Mouse (Mus musculus) testis, postnatal 14 days (tissue): ENCODE measurements at regions not wholly inside any gene's neighbourhood (a gene's known extent, or its start where the extent isn't known, plus 50 kb on each side); places are given as distances from the start of the nearest gene placed in this dataset.

Experiments
- DNase-seq: peaks from one replicate; pipeline ENCODE4 v3.0.0; 2021; ENCODE audit warnings: low spot score

DNA sequence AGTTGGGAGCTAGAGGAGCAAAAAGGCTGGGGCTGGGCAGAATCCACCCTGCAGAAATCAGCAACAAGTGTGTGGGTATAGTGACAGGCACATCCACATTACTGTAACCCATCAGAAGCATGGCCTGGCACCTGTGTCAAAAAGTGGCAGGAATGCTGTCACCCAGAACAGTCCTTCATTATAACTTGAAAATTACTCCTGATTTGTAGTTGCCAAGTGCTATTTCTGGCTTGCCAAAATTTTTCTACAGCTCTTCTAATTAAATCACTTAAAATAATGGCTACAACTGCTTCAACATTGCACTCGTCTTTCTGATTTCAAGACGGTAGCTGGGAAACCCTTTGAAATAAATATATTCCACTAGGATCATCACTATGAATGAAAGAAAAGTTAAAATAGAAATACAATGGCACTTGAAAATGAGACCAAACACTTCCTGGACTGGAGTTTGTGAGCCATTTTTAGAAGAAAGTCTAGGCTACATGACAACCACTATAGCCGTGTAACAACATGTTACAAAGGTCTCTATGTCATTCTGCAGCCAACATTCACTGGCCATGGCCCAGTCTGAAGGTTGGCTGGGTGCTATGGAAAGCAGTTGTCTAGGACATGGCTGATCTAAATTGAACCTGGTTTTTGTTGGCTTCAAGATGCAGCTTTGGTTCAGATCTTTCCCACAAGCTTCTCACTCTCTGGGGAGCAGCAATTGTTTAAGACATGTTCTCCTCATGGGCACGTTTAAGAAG is 190.6 kb upstream of the Tapt1 start:
- no peak for DNase-seq

DNA sequence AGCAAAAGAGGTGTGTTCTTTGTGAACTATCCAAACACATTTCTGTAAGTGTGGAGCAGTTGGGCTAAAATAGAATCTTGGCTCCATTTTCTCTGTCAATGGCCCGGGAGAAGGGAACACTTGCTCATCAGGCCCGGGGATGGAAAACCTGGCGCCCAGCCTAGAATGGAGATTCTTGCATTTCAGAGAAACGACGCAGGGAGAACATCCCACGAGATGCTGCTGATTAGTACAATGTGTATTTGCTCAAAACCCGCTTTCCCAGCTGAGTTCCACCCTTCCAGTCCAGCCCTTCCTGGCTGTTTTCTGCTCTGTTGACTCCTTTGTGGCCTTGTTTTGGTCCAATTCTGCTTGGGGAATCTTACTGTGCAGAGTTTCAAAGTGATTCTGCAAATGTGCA is 188.0 kb upstream of the Tapt1 start:
- DNase-seq, result peak; percentile 30

DNA sequence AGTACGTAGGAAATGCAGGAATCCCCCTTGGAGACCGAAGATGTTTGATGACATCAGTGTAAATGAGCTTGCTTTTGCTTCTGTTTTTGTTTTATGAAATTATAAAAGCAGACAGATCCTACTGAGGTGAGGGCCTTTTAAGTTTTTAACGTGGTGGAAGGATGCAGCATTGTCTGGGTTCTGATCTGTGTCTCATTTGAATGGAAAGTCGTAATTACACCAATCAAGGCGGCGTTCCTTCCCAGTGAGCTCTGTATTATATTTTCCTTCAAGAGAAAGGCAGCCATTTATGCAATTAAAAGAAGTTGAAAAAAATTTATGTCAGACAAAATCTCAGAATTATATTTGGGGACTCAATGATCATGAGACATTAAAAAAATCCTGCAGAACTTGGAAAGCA is 176.9 kb upstream of the Tapt1 start:
- DNase-seq, result no peak

DNA sequence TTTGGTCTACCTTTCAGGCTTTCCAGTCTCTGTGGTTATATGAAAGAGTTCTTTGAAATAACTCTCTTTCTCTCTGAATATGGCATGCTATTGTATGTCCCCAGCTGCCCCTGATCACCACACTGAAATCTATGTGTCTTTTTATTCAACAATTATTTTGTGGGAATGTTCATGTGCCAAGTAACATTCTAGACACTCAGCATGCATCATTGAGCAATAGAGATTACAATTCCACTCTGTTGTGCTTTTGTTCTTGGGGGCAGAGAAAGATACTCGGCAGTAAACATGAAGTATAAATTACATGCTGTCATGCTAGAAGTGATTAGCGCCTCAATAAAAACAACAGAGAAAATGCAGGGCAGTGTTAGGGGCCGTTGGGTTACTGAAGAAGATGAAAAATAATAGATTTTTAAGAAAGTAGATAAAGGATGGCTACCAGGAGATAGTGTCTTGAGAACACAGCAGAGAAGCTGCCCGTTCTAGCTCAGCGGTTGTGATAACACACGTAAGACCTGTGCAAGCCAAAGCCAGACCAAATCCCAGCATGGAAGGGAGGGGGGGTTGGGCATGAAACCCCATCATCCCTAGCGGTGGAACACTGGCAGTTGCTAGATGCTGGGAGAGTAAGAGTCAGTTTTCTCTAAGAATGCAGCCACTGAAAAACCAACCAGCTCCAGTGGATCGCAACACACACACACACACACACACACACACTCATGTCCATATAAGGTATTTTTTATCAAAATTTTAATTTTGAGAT is 174.3 kb upstream of the Tapt1 start:
- no peak for DNase-seq

DNA sequence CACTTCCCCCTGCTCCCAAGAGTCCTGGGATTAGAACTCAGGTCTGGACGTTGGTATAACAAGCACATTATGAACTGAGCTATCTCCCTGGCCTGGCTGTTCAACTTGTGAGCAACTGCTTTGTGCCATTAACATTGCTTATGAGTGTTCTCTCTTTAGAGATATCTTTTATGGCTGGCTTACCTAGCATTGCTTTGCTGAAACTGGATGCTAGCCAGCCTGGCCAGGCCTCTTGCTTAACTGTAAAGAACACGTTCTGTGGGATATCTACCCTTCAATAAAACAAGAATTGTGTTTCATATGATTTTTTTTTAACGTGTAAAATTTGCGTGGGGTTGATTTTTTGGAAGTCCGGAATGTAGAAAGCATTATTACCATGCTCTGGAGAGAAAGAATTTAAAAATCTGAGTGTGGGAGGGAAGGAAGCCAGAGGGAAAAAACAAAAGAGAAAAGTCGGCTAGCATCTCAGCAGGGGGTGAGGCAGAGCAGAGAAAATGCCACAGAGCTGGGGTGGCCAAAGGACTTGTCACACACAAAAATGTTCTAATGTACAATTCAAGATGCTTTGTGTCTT is 160.9 kb upstream of the Tapt1 start:
- no peak for DNase-seq

DNA sequence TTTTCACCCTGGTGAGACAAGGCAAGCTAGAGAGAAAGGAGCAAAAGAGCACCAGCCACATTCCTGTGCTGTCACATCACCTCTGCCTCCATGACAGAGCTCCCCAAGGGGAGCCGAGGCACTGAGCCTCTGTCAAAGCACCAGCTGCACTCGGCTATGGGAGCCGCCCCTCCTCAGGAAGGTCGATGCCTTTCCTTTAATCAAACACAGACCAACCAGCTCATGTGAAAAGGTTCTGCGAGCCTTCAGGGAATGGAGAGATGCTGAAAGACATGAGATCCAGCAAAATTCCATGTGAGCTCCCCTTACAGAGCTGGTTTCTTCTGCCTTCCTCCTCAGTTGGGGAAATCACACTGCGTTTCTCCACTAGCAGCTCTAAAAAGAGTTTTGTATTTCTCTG is 159.8 kb upstream of the Tapt1 start:
- no peak for DNase-seq

DNA sequence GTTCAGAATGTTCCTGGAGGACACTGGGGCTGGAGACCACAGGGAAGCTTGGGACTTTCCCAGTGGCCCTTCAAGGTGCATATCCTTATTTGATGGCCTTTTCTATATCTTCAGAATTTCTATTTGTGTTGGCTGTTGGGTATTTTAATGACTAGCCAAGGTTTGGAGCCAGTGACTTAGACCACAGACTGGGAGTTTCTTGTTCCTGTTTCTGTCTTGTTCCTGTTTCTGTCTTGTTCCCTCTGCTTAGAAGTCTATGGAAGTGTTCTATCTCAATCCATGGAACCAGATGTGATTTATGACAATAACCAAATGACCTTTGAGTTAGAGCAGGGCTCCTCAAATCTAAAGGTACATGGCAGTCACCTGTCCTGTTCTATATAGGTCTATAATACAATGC is 156.6 kb upstream of the Tapt1 start:
- no peak for DNase-seq

DNA sequence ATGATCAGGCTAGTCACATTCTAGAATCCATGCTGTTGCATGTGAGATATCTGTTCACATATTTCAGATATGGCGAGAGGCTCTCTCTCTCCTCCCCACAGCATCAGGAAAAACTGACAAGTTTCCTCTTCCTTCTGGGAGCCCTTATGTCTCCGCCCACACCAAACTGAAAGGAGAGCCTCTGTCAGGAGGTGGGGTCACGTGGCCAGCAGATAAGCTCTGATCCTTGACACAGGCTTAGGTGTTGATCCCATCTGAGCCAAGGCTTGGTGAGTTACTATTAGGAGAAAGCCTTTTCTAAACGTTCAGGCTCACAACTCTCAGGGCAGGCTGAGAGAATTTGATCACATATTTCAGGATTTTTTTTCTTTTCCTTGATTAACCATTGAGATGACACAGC is 143.6 kb upstream of the Tapt1 start:
- no peak for DNase-seq

DNA sequence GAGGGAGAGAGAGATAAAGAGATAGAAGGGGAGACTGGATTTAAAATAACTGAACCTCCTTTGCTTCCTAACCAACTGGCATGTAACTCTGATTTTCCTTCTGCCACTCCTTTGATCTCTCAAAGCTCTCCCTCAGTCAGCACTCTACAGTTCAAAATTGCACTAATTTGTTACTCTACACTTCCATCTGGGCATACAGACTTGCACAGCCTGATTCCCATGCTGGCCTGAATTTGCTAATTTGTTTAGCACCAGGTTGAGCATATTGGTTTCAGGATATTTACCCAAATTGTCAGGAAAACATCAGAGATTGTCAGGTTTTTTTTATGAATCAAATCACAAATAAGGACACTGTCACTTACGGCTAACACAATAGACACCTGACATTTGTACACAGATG is 125.9 kb upstream of the Tapt1 start:
- DNase-seq, result no peak

DNA sequence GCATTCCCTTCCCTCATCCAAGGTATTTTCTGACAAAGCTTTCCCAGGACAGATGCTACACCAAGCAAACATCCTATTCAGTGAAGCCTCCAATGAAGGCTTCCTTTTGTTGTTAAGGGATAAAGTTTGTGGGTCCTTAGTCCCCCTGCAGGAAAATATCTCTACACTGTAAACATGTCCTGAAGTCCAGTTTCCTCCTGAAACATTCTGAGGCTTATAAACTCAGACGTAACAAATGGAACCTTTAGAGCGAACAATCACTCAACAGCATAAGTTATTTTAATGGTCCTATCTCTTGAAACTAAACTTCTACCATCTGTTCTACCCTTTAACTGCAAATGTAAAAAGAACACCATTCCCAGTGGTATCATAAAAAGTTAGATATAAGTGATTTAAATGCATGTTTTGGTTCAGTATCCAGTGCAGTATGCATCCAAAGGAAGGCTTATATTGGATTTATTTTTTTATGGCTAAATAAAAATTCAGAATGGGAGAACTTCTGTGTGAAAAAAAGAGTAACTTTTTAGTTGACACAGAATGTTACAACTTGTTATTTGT is 115.1 kb upstream of the Tapt1 start:
- DNase-seq, result no peak

DNA sequence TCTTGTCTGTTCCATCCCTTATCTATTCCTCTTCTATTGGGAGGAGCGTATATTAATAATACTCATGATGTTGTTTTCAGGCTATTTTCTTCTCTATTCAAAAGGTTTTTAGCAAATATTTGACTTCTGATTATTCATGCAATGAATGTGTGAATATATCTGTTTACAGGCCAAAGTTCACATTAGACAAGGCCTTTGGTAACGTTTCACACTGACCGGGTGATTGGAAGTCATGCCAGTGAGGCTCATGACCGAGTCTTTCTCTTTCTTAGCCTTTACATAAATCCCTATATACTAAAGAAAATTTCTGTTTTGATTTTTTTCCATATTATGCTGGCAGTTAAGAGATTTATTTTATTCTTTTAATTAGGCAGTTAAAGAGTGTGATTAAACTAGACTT is 112.2 kb upstream of the Tapt1 start:
- DNase-seq, result no peak

DNA sequence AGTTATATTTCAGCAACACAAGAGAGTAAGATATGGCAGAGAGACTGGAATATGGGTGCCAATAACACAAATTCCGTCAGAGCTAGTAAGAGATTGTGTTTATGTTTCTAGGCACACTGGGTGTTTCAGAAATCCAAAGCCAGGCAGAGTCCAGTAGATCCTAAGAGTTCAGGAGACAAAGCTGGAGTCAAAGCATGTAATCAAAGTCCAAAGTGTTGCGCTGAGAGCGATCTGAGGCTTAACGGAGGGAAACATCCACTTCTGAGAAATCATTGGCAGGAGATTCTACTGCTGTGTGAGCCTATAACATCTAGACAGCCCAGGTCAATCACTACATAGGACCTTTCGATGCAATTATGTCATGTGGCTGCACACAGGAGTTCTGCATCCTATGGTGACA is 109.3 kb upstream of the Tapt1 start:
- no peak for DNase-seq

DNA sequence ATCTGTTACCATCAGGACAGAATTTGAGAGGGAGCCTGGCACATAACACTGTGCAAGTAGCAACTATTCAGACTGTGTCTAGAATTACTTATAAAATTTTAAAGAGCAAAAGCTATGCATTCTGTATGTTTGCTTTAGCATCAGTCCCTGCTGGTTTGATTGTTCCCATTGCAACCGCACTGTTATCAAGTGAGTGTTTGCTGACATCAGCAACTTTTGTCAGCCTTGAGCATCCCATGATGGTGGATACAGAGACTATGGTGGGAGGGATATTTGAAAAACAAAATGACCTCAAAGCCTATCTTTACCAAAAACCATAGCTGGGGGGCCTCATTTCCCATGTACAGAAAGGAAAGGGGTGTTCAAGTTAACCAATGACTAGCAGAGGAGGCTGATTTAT is 93.2 kb upstream of the Tapt1 start:
- DNase-seq, result no peak

DNA sequence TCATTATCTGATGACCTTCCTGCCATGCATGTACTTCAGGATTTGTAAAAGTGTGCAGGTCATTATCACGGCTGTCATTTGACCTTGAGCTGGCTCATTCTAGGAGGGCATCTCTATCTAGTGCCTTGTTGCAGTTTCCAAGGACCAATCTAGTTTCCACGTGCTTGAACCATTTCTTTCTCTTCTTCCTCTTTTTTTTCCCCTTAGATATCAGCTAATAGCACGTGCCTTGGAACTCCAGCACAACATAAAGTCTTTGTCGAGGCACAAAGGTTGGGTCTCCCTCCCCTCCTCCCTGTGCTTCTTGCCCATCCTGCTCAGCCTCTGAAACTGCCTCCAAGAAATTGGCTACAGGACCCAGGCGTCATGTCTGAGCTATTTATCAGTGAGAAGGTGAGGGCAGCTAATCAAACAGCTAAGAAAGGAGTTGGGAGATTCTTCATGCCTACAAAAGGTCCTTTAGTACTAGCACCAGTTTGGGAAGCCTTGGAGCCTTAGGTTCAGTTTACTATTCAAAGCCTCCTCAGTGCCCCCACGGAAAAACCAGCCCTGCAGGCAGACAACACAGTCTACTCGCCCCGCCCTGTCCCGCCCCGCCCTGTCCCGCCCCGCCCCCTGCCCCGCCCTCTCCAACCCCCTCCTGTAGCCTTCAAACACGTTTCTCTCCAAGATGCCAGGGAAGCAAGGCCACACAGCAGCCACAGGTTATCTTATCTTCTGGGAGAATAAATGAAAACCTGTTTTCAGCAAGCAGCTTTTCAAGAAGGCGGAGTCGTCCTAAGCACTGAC is 80.5 kb upstream of the Tapt1 start:
- no peak for DNase-seq

DNA sequence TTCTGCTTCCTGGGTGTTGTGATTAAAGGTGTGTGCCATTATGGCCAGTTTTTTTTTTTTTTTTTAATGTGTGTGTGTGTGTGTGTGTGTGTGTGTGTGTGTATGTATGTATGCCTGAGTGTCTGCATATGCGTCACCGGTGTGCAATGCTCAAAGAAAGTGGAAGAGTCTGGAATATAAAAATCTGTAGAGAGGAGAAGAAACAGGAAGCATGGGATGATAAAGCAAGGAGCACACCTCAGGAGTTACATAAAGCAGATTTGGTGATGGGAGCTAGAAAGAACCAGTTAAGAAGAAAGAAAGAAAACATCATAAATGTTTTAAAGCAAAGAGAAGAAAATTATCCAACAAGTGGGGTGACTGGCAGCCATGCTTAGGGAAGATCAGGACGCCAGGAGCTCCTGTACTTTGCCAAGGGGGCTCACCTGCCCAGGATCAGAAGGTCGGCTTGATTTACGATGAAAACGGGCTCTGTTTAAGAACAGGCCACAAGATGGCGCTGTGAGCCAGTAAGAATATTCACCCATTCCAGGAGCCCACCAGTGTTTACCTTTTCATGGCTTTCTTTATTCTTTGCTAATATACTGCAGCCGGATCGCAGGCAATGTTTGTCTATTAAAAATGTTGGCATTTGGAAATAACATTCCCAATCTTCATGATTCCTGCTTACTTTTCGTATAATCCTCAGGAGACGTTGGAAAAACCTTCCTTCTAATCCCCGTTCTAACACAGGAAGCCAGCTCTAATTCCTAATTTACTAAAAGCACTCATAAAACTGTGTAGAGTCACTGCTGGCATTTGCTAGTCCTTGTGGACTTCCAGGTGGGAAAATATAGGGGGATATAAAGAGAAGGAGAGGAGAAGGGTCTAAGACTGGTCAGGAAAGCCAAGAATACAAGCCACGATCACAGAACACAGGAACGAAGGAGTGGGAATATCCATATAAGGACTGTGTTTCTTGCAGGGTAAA is 77.7 kb upstream of the Tapt1 start:
- DNase-seq, result no peak

DNA sequence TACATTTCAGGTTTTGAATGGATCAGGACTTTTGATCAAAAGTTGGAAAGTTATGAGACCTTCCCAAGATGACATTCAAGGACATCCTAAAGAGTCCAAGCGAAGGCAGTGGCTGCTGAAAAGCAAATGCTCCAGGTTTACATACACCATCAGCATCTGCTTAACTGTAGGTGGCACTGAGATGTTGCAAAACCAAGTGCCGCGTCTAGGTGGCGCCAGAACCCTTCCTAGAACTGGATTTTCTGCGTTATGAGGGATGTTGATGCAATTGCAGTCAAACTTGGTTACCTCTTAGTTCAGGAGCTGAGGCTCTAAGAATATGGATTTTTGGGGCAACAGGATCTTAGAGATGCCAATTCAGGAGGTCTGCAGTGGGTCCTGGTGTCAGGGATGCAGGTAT is 58.0 kb upstream of the Tapt1 start:
- peak; percentile 20 for DNase-seq
